Mouse (Mus musculus): Measurements from ENCODE around the gene Tnnt3.

Tnnt3 gene

GRCm38 (mm10) chr7:142537879-142538278 is 39.2 kb downstream of the Tnnt3 start:
- in situ Hi-C loops (cut with MboI; ENCODE audit: low sequenced_read_pairs): loop anchor here (10.0 kb wide), 1 partner anchor 137 kb away; no protein-coding TSS in a partner anchor

DNA sequence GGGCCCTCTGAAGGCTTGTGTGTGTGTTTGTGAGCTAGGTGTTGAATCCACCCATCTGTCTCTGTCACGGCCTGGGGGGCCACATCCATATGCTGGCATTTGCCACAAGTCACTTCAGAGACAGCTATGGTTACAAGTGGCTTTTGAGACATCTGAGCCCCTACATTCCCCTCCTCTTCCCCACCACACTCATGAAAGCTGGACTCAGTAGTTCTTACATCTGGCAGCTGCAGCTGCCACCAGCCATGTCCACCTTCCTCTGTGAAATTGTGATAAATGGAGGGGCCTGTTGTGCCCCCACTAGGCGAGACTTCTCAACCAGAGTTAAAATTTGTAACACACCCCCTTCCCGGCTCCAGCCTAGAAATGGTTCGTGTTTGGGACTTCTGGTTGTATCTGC is 39.7 kb downstream of the Tnnt3 start:
- in situ Hi-C loops (cut with MboI; ENCODE audit: low sequenced_read_pairs): loop anchor here (10.0 kb wide), 1 partner anchor 137 kb away; no protein-coding TSS in a partner anchor

- in situ Hi-C loops (cut with MboI; ENCODE audit: low sequenced_read_pairs): loop anchor here (10.0 kb wide), 1 partner anchor 136 kb away; no protein-coding TSS in a partner anchor
Observed at GRCm38 (mm10) chr7:142538766-142539165, 40.1 kb downstream of the Tnnt3 start.

- in situ Hi-C loops (cut with MboI; ENCODE audit: low sequenced_read_pairs): loop anchor here (10.0 kb wide), 1 partner anchor 135 kb away; no protein-coding TSS in a partner anchor
Observed at GRCm38 (mm10) chr7:142539828-142540227, 41.2 kb downstream of the Tnnt3 start.

GRCm38 (mm10) chr7:142542771-142543303 is 44.2 kb downstream of the Tnnt3 start:
- in situ Hi-C loops (cut with MboI; ENCODE audit: low sequenced_read_pairs): no loop called here

GRCm38 (mm10) chr7:142545967-142546366 is 47.3 kb downstream of the Tnnt3 start:
- in situ Hi-C loops (cut with MboI; ENCODE audit: low sequenced_read_pairs): no loop called here

GRCm38 (mm10) chr7:142547874-142548273 is 49.2 kb downstream of the Tnnt3 start:
- in situ Hi-C loops (cut with MboI; ENCODE audit: low sequenced_read_pairs): no loop called here

GRCm38 (mm10) chr7:142548706-142549105 is 50.1 kb downstream of the Tnnt3 start:
- in situ Hi-C loops (cut with MboI; ENCODE audit: low sequenced_read_pairs): no loop called here

GRCm38 (mm10) chr7:142549941-142550763 is 51.5 kb downstream of the Tnnt3 start:
- in situ Hi-C loops (cut with MboI; ENCODE audit: low sequenced_read_pairs): no loop called here

GRCm38 (mm10) chr7:142550935-142551373 is 52.3 kb downstream of the Tnnt3 start:
- in situ Hi-C loops (cut with MboI; ENCODE audit: low sequenced_read_pairs): no loop called here

DNA sequence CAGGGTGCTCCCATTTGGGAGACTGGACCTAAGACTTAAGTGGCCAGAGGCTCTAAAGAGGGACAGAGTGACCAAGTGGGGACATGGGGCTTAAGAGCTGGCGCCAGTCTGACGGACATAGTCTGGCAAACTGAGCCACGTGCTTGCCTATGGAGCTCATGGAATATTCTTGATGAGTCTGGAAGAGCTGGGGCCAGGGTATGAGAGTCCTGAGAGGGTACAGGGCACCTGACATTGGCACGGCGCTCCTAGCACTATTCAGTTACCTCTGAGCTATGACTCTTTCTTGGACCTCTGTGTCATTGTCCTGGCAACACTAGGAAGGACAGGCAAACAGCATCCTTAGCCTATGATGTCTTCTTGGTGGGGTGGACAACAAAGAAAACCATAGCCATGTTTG is 53.1 kb downstream of the Tnnt3 start:
- in situ Hi-C loops (cut with MboI; ENCODE audit: low sequenced_read_pairs): no loop called here

DNA sequence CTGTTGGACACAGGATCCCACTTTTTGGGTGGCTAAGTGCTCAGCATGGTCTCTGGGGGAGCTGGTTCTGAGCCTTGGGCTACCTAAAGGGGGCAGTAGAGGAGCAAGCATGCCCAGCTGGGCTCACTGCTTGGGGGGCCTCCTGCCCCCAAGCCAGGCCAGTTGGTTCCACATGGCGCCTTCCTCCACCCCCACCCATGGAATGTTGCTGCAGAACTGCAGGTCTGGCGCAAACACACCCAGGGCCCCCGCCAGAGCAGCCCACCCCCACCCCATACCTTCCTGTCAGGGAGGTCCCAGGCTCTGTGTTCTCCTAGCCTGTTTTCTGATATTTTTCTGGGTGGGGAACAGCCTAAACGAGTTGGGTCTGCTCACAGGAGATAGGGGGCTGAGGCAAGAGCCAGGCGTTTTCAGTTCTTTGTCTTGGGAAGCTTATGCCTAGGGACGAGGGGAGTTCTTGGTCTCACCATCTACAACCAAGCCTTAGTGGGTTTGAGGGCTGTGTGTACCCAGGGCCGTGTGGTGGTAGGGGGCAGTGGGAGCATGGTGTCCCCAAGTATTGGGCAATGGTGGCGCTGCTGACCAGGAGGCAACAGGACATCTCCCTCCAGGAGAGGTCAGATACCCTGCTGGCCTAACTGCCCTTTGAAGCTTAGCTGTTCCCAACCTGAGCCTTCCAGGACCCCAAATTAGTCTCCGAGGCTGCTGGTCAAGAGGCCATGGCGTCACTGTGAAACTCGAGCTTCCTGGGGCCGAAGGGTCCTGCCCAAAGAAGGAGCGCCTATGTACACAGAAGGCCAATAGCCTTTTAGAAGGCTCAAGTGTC is 54.2 kb downstream of the Tnnt3 start:
- in situ Hi-C loops (cut with MboI; ENCODE audit: low sequenced_read_pairs): no loop called here

DNA sequence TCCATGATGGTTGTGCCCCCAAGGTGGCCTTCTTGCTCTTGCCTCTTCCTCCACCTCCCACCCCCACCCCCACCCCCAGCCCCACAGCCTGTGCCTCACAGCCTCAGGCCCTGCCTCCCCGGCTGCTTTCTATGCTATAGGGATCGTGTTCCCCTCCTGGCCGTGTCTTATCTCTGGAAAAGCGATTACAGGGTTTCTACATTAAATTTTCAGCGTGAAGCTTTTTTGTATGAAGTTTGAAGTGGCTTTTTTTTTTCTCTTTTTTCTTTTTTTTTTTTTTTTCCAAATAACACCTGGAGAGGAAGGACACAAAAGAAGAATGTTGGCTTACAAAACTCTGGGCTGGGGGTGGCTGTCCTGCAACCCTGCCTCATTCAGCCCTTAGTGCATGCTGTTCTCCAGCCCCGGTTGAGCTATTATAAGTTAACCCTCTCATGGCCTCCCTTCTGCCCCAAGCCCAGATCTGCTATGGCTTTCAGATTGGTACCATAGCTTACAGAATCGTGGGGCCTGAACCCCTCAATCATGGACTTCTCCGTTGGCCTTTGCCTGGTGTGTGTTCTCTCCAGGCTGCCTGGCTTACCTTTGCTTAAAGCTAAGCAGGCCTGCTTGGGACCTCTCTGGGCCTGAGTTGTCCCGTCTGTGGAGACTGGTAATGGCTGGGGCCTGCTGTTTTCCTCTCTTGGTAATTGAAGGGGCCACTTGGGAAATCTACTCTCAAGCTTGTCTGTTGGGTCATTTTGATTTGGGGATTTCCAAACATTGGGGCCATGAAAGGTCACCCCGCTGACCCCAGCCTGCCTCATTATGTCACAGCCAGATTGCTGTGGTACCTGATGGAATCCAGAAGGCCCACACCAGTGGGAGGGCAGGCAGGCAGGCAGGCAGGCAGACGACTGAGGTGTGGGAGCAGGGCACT is 55.0 kb downstream of the Tnnt3 start:
- in situ Hi-C loops (cut with MboI; ENCODE audit: low sequenced_read_pairs): no loop called here

DNA sequence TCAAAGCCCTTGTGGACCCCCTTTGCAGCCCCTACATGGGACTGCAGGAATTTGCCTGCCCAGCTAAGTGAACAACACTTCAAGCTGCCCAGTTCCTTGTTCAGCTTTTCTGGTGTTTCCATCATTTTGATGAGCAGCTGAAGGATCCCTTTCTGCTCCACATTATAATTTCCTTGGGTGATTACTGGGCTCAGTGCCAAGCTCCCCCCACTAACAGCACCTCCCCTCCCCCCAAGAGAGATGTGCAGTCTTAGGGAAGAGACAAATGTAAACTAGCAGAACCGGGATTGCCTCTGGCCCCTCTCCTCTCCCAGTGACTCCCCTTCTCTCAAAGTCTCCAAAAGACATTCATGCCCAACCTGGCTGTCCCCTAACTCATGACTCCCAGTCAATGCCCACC is 56.0 kb downstream of the Tnnt3 start:
- in situ Hi-C loops (cut with MboI; ENCODE audit: low sequenced_read_pairs): no loop called here

- in situ Hi-C loops (cut with MboI; ENCODE audit: low sequenced_read_pairs): no loop called here
Observed at GRCm38 (mm10) chr7:142555366-142556088, 56.9 kb downstream of the Tnnt3 start.

DNA sequence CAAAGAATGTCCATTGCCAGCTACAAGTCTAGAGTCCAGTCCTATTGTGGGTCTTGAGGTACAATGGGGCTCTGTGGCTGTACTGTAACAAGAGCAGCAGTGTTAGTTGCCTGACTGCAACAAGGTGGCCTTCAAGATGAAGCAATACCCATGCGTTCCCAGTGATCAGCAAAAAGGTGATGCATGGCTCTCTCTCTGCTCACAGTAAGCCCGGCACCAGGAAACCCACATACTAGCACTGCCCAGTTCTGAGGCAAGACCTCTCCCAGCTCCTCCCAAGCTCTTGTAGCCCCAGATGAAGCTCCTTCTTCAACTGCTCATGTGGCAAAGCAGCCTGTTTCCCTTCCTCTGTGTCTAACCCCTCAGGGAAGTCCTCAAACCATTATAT is 57.4 kb downstream of the Tnnt3 start:
- in situ Hi-C loops (cut with MboI; ENCODE audit: low sequenced_read_pairs): no loop called here

GRCm38 (mm10) chr7:142557696-142558095 is 59.1 kb downstream of the Tnnt3 start:
- in situ Hi-C loops (cut with MboI; ENCODE audit: low sequenced_read_pairs): no loop called here

GRCm38 (mm10) chr7:142558511-142559146 is 60.0 kb downstream of the Tnnt3 start:
- in situ Hi-C loops (cut with MboI; ENCODE audit: low sequenced_read_pairs): no loop called here

DNA sequence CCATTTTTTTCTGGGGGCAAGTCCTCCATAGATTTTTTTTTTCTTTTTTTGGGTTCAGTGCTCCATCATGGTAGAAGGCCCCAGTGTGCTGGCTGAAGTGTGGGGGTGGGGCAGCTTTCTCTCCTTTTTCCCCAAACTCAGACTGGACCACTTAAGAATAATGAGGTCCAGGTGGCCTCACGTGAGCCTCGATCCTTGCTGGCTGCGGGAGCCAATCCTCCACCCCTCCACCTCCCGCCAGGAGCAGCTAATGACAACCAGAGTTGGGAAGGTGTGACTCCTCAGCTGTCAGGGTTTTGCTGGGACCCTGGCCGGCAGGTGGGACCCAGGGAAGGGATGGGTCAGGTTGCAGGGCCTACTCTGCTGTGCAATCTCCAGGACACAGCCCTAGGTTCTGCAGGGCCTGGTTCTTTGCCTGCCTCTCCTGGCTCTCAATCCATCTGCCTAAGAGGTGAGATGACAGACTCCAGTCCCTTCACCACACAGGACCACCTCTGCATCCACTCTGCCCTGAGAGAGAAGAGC is 61.1 kb downstream of the Tnnt3 start:
- in situ Hi-C loops (cut with MboI; ENCODE audit: low sequenced_read_pairs): no loop called here

Measured in CH12F3 (cell line).